Mouse (Mus musculus): ENCODE measurements around the gene Nudt7. TPM values are rescaled to one million over a fixed set of nuclear protein-coding genes. Genes with fewer than 3 reads are reported as not detected.

Nudt7 gene
- polyA plus RNA-seq, 1 experiment from 2014 or later, result 55.7 TPM

DNA sequence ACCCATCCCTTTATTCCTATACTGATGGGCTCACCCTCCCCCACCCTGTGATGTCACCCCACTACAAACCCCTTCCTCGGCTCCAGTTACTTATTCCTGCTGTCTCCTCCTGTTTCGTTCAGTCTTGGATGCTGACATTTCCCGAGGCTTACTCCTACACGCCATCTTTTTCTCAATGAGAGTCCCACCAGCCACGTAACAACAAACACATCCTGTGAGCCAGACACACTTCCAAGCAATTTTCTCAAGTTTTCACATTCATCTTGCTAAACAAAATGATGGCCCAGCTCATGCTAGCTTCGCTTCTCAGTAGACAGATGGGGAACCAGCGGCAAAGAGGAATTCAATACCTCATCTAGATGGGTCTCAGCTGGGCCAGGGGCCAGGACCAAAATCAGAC lies 30.0 kb upstream of the Nudt7 start:
- Histone ChIP-seq H3K4me2 (replicated peaks; ENCODE audit: low read depth) (no peak overlapping the region), H3K9ac (ENCODE audit: low read depth, low read length) (no peak overlapping the region), H3K27ac (ENCODE audit: low read depth, low read length) (no peak overlapping the region), H3K4me3 (ENCODE audit: low read depth, low read length) (no peak overlapping the region), H3K36me3 (ENCODE audit: control insufficient read depth, insufficient read depth) (no peaks in the 10 kb centered on the region), H3K27me3 (replicated peaks; ENCODE audit: control insufficient read depth, insufficient read depth, low read length) (no peaks in the 10 kb centered on the region), H3K4me1 (replicated peaks; ENCODE audit: control insufficient read depth, insufficient read depth, low read length) (no peaks in the 10 kb centered on the region), H3K9me3 (ENCODE audit: control insufficient read depth) (no peaks in the 10 kb centered on the region)
- ATAC-seq, result no peak
- TF ChIP-seq CTCF (IDR thresholded peaks at IDR 0.05; ENCODE audit: low read depth), result no peak
- 81% methylated on average over 7 of the region's 7 CpGs for WGBS

DNA sequence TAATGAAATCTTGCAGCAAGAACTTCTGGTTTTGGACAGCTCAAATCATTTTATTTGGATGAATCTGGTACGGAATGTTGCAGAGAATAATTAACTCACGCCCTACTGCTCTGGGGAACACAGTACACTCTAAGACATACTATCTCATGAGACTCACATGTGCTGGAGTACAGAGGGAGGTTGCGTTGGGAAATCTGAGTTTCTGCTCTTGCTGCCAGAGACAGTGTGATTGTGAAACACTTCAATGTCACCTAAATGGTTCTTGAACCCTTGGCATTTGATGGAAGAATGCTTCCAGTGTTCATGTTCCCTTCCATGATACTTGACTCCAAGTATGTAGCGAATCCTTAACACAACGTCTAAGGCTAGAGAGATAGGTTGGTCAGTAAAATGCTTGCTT lies 27.4 kb upstream of the Nudt7 start:
- H3K27ac ChIP-seq (ENCODE audit: low read depth, low read length), result no peak overlapping the region
- WGBS, result 83% methylated on average over 5 of the region's 5 CpGs
- no peak overlapping the region for H3K4me2 ChIP-seq (replicated peaks; ENCODE audit: low read depth)
- H3K4me1 ChIP-seq (replicated peaks; ENCODE audit: control insufficient read depth, insufficient read depth, low read length), result no peaks in the 10 kb centered on the region
- H3K27me3 ChIP-seq (replicated peaks; ENCODE audit: control insufficient read depth, insufficient read depth, low read length), result no peaks in the 10 kb centered on the region
- no peak overlapping the region for H3K9ac ChIP-seq (ENCODE audit: low read depth, low read length)
- no peaks in the 10 kb centered on the region for H3K36me3 ChIP-seq (ENCODE audit: control insufficient read depth, insufficient read depth)
- no peak overlapping the region for H3K4me3 ChIP-seq (ENCODE audit: low read depth, low read length)
- H3K9me3 ChIP-seq (ENCODE audit: control insufficient read depth), result no peaks in the 10 kb centered on the region
- no peak for ATAC-seq
- TF ChIP-seq CTCF (IDR thresholded peaks at IDR 0.05; ENCODE audit: low read depth), result no peak

DNA sequence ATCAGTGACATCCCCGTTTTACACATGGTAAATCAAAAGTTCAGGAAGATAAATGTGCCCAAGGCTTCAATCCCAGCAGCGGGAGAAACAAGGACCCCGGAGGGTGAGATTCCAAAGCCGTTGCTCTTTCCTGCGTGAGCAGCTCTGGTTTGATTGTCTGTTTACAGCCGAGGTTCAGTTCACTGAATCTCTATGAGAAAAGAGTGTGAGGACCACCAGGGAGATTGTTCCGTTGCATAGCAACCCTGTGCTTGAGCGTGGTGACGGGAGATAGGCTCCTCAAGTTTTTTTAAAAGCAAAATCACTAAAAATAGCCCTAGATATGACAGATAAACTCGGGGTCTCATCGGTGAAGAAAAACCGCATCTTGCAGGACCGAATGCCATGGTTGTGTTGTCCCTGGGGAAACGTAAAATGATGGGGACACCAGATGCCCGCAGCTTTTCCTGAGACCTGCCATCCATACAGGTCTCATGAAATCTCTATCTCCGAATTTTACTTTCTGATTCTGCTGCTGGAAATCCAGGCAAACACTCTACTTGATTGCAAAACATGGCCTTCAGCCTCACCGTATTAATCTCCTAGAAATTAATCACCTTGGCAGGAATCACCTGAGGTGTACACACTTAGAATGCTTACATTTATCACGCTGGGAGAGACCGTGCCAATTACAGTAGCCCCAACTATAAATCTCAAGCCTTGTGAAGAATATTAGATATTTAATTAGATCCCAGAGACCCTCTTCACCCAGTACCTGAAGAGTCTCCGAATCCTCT lies 23.8 kb upstream of the Nudt7 start:
- WGBS, result 67% methylated on average over 20 of the region's 20 CpGs

DNA sequence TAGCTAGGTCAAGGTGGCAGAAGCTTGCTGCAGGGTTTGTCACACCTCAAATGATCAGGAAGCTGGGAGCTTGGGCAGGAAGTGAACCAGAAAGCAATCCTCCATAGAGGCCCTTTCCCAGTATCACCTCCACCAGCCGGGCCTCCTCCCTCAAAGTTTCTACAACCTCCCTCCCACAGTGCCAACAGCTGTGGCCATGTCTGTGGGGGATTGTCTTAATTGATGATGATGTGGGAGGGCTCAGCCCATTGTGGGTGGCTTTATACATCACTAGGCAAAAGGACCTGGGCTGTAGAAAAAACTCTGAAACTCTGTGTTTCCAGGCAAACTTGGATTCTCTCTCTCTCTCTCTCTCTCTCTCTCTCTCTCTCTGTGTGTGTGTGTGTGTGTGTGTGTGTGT lies 18.3 kb upstream of the Nudt7 start:
- Histone ChIP-seq H3K4me2 (replicated peaks; ENCODE audit: low read depth) (no peak overlapping the region), H3K27ac (ENCODE audit: low read depth, low read length) (no peak overlapping the region), H3K4me3 (ENCODE audit: low read depth, low read length) (no peak overlapping the region), H3K27me3 (replicated peaks; ENCODE audit: control insufficient read depth, insufficient read depth, low read length) (no peaks in the 10 kb centered on the region), H3K36me3 (ENCODE audit: control insufficient read depth, insufficient read depth) (no peaks in the 10 kb centered on the region), H3K9ac (ENCODE audit: low read depth, low read length) (no peak overlapping the region), H3K9me3 (ENCODE audit: control insufficient read depth) (no peaks in the 10 kb centered on the region), H3K4me1 (replicated peaks; ENCODE audit: control insufficient read depth, insufficient read depth, low read length) (no peaks in the 10 kb centered on the region)
- TF ChIP-seq CTCF (IDR thresholded peaks at IDR 0.05; ENCODE audit: low read depth), result no peak
- WGBS, result 67% methylated on average over 1 of the region's 1 CpGs
- ATAC-seq, result no peak

More for the DNA sequence above, 23.8 kb upstream of the Nudt7 start:
- H3K4me2 ChIP-seq (replicated peaks; ENCODE audit: low read depth), result no peak overlapping the region
- no peaks in the 10 kb centered on the region for H3K36me3 ChIP-seq (ENCODE audit: control insufficient read depth, insufficient read depth)
- no peaks in the 10 kb centered on the region for H3K9me3 ChIP-seq (ENCODE audit: control insufficient read depth)
- no peak overlapping the region for H3K4me3 ChIP-seq (ENCODE audit: low read depth, low read length)
- H3K27ac ChIP-seq (ENCODE audit: low read depth, low read length), result no peak overlapping the region
- no peaks in the 10 kb centered on the region for H3K27me3 ChIP-seq (replicated peaks; ENCODE audit: control insufficient read depth, insufficient read depth, low read length)
- no peaks in the 10 kb centered on the region for H3K4me1 ChIP-seq (replicated peaks; ENCODE audit: control insufficient read depth, insufficient read depth, low read length)
- no peak for ATAC-seq
- H3K9ac ChIP-seq (ENCODE audit: low read depth, low read length), result no peak overlapping the region
- TF ChIP-seq CTCF (IDR thresholded peaks at IDR 0.05; ENCODE audit: low read depth), result no peak

DNA sequence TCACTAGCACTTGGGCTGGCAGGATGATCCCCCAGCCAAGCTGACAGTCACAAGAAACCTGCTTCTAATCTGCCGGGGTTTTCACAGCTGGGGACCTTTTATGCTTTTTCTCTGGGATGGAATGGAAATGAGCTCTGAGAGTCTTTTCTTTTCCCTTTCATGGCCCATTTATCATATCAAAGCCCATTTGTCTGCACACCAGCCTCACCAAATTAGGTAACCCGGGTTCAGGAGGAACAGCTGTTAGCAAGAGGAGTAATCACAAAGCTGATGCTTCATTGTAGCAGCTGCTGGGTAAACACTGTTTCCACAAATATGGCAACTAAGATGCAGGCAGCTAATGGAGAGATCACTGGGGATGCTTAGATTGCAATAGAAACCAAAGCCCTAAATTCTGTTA lies 17.3 kb upstream of the Nudt7 start:
- H3K4me1 ChIP-seq (replicated peaks; ENCODE audit: control insufficient read depth, insufficient read depth, low read length), result no peaks in the 10 kb centered on the region
- 27% methylated on average over 2 of the region's 2 CpGs for WGBS
- no peak for ATAC-seq

DNA sequence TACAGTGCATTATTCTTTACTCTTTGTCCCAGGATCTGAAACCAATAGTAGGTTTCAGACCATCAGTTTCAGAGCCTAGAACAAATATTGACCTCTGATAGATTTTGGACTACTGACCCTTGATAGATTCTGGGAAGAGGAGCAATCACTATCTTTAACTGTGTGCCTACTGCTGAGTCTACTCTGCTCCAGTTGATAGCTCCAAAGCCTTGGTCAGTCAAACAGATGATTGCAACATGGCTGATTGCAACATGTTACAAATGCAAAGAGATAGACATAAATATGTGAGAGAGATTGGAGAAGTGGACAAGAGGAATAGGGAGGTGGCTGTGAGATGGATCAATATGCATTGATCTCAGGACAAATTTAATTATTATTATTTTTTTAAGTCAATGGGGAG lies 15.9 kb upstream of the Nudt7 start:
- no peaks in the 10 kb centered on the region for H3K4me1 ChIP-seq (replicated peaks; ENCODE audit: control insufficient read depth, insufficient read depth, low read length)
- peak; percentile 53; the same call in 1 of the 2 replicates for ATAC-seq
- TF ChIP-seq CTCF (IDR thresholded peaks at IDR 0.05; ENCODE audit: low read depth), result no peak
- no peaks in the 10 kb centered on the region for H3K36me3 ChIP-seq (ENCODE audit: control insufficient read depth, insufficient read depth)
- no peaks in the 10 kb centered on the region for H3K9me3 ChIP-seq (ENCODE audit: control insufficient read depth)
- H3K4me3 ChIP-seq (ENCODE audit: low read depth, low read length), result no peak overlapping the region
- no peak overlapping the region for H3K27ac ChIP-seq (ENCODE audit: low read depth, low read length)
- no peaks in the 10 kb centered on the region for H3K27me3 ChIP-seq (replicated peaks; ENCODE audit: control insufficient read depth, insufficient read depth, low read length)
- H3K9ac ChIP-seq (ENCODE audit: low read depth, low read length), result no peak overlapping the region
- H3K4me2 ChIP-seq (replicated peaks; ENCODE audit: low read depth), result no peak overlapping the region

More for the DNA sequence above, 17.3 kb upstream of the Nudt7 start:
- Histone ChIP-seq H3K4me2 (replicated peaks; ENCODE audit: low read depth) (no peak overlapping the region), H3K9me3 (ENCODE audit: control insufficient read depth) (no peaks in the 10 kb centered on the region), H3K27me3 (replicated peaks; ENCODE audit: control insufficient read depth, insufficient read depth, low read length) (no peaks in the 10 kb centered on the region), H3K9ac (ENCODE audit: low read depth, low read length) (no peak overlapping the region), H3K36me3 (ENCODE audit: control insufficient read depth, insufficient read depth) (no peaks in the 10 kb centered on the region), H3K4me3 (ENCODE audit: low read depth, low read length) (no peak overlapping the region), H3K27ac (ENCODE audit: low read depth, low read length) (no peak overlapping the region)
- TF ChIP-seq CTCF (IDR thresholded peaks at IDR 0.05; ENCODE audit: low read depth), result no peak

Measured in intestine, postnatal 0 days (tissue).